Mouse (Mus musculus) thymus, adult 2 months (tissue): ENCODE measurements around the gene Ppp1r15a.
A peak's percentile ranks its signal among the peaks of the same experiment; 100 is the strongest.

Experiments
- CTCF ChIP-seq: fragments of 200-500 bp; IDR thresholded peaks from 2 replicates; pipeline ENCODE4 v1.5.1; 2012; ENCODE audit warnings: mild to moderate bottlenecking, control low read depth, low read length, moderate library complexity, borderline replicate concordance; ENCODE audit not compliant: control insufficient read depth, poor library complexity, insufficient read depth; ENCODE audit errors: extremely low read depth
- POLR2A ChIP-seq: fragments of 200-500 bp; IDR thresholded peaks from 2 replicates; pipeline ENCODE4 v1.6.1; 2012; ENCODE audit warnings: mild to moderate bottlenecking, low read length, control low read depth, moderate library complexity; ENCODE audit not compliant: control insufficient read depth, poor library complexity, insufficient read depth; ENCODE audit errors: extremely low read depth

- TF ChIP-seq CTCF: peak; percentile 64; the same call in 1 of the 2 replicates
- TF ChIP-seq POLR2A: peak; percentile 79
These were observed 41.9 kb upstream of the Ppp1r15a start for GRCm38 (mm10) chr7:45567780-45568516.
